Mouse (Mus musculus) right cerebral cortex, postnatal 4 days (tissue): ENCODE data around the gene Itpkb.
"Not testable (repeated sequence)": the region's sequence is repeated elsewhere in the genome, so short reads cannot be mapped to it uniquely, and the experiment has no call there.

Experiments
- DNase-seq: peaks from one replicate; pipeline ENCODE4 v3.0.0-alpha.2; 2022

Itpkb gene

DNA sequence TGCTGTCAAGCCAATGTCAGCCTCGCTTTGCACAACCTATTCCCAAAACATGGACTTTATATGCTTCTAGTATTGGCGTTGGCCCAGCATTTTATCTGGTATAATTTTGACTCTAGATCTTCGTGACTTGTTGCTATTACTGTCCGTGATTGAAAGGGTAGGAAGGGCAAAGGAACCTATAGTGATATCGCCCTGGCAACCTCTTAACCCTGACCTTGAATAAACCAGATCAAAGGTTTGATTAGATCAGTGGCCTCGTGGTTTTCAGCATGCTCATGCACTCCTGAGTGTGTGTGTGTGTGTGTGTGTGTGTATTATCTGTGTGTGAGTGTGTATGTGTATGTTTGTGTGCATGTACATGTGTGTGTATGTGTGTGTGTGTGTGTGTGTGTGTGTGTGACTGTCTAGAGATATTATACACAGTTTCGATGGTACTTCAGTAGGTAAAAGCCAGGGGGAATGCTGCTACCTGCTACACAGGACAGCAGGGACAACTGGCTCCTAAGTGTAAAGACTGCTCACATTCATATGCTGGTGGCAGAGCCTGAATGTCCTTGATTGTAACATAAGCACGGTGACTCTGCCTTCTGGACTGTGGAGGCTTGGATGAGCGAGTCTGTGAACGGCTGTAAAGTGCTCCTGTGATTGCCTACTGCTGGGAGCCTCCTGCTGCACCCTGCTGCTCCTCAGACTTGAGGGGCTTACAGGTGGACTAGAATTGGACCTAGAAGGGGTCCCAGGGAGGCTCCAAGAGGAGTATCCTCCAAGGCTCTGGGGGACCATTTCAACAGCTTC, 40.8 kb downstream of the Itpkb start:
- DNase-seq: no peak

DNA sequence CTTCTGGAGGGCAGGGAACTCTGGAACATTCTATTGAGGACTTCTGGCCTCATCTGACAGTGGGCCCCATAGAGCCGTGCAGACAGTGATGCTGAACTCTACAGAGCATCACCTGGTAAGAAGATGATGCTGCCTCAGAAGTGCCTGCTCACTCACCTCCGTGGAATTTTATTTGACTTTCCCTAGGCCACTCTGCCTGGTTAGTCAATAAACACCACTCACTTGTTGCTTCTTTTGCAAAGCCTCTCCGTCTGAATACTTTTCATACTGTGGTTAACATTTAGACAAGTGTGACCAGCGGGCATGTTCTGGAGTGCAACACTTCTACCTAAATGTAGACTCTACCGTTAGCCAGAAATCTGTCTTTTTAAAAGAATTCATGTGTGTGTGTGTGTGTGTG, 42.0 kb downstream of the Itpkb start:
- DNase-seq: not testable (repeated sequence)

DNA sequence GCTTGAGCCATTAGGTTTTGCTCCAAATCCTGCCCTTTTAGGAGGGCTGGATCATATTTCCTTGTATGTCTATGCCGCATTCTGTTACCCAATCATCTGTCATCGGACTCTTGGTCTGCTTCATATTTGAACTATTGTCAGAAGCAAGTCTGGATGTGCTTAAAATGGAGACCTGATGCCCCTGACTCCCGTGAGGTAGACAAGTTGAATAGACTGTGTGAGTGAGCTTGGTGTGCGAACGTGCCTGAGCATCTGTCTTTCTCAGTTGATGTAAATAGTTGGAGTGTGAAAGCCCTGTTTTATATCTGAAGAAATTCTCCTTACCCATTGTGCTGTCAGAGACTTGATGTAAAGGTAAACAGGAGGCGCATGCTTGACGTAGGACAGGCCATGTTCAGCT, 46.3 kb downstream of the Itpkb start:
- no peak for DNase-seq

DNA sequence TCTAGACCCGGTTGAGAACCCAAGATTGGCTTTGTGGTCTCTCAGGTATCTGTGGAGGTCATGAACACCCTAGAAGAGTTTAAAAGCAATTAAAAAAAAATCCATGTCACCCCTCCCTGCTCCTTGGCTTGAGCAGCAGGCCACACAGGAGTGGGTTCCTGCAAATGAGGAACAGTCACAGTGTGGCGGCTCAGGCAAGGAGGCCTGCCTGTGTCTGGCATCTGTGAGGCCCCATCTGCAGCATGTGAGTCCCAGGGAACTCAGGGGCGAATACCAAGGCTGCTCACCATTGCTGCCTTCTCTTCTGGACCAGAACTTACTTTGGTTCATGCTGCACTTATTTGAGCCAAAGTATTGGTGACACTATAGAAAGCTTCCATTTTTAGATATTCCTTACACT, 49.3 kb downstream of the Itpkb start:
- DNase-seq: no peak

DNA sequence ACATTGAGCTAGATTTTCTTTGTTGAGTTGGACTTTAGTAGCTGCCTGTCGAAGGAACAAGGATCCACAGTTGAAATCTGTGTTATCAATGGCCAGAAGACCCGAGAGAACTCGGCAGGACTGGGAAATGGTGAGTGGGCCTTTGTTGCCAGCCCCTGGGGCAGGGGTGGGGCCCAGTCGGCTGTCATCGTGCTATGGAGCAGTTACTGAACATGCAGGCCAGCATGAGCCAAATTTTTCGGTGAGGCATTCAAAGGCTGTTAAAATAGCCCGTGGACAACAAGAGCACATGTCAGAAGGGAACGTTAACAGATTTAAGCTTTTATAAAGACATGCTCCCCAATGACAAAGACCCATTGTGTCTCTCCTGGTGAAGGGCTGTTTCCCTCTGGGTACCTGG, 52.1 kb downstream of the Itpkb start:
- DNase-seq: no peak

DNA sequence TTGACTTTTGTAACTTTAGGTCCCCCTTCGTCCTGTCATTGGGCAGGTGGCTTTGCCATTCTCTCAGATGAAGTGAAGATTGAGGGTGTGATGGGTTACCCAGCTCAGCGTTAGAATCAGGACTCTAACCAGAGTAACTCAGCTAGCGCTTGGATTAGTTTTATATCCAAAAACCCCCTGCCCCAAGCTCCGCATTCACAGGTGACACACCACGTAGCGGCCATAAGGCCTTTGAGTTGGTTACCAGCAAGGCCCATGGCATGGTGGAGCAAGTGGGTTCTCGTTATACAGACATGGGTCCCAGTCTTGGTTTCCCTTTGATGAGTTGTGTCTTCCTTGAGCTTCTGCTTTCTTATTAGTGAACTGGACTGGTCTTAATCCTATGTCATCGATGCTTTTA, 53.6 kb downstream of the Itpkb start:
- DNase-seq: no peak

DNA sequence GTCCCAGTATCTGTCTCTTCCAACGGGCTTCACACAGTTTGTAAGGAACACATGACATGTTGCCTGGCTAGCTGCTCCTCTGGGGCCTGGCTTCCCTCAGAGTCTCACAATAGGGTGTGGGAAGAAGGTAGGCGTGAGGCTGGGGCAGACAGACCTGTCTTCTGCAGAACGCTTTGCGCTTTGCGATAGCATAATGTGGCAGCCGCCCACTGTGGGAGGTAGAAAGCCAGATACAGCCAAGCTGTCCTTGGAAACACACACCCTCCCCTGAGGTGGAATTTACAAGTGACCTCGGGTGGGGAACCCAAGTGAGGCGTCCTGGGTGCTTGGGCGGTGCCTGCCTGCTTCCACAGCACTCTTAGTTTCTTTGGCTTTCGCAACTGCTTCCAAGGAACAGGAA, 54.2 kb downstream of the Itpkb start:
- no peak for DNase-seq

DNA sequence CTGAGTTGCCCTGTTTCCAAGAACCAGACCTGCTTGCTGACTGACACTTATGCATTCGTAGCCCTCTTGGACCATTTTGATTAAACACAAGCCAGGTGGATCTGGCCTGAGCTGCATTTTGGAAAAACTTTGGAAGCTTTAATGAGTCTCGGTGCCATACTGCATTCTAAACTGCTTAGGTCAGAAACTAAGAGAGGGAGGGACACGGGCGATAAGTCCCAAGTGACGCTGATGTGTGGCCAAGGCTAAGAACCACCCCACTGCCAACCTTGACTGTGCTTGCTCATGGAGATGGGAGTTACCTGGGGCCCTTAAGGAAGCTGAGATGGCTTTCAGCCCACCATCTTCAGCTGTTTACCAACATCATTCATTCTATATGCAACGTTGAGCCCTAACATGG, 55.0 kb downstream of the Itpkb start:
- DNase-seq: no peak

DNA sequence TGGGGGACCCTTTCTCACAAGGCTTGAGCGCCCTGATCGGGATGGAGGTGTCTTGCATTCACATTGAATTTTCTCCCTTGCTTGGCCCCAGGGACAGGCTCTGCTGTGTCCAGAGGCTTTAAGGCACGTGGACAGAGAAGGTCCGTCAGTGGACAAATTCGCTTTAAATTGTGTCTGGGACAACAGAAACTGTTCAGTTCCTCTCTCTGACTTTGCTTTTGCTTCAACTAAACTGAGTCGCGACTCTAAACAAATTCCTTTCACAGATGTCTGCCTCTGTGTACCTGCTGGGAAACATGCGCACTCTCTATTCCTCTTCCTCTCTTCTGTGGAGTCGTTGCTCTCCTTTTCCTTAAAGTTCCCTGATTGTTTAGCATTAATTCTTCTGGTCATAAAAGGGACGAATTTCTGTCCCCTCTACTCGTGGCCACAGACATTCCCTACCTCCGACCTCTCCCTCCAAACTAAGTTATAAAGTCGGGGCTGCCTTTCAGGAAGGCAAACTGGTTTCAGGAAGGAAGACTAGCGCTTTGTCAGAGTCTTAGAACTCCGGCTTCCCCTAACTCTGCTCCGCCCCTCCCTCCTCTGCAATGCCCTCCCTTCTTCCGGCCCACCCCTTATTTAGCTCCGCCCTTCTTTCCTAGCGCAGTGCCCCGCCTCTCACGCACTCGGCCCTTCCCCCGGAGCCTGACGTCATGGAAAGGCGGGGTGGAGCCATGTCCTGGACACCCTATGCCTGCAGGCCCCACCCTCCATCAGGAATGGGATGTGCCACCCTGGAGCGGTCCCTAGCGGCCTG, 56.9 kb downstream of the Itpkb start:
- DNase-seq: peak; percentile 93

DNA sequence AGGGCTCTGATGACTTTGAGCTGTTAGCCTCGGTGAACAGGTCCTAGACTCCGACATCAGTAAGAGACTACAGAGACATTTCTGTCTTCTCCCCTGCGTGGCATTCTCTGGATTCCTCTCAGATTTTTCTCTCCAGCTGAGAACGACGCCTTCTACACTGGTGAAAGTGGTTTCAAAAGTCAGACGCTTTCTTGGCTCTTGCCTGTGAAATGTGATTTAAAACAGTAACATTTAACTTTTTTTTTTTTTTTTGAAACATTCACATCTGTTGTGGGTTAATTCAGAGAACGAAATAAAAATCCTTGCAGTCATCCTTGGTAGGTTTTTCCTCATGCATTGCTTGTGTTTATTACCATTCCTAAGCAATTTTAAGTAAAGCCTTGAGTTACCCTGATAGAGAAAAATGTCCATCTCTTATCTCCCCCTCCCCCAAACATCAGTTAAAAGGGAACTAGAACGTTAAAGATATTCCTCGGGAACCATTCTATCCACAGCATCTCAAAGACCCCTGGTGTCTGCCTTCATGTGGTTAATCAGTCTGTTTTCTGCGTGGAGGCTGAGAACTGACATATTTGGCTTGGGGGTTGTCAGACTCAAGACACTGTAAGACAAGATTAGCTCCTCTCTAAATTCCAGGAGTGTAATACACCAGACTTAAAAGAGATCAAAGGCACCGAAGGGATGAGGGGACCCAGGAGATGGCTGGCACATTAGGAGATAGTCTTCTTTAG, 57.6 kb downstream of the Itpkb start:
- no peak for DNase-seq

DNA sequence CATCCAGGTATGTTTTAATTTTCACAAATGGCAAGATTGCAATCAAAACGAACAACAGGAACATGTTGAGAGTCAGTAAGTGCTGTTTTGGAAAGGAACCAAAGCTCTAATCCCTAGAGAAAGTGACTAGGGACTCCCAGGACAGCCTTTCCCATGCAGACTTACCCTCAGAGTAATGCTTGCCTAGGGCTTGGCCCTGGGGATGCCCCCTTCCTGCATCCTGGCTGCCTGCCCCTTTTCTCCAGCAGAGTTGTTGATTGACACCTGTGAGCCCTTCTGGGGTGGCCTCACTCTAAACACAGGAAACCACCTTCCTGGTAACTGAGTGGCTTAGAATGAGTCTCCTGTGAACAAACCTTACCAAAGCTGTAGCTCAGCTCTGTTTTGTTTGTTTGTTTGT, 58.2 kb downstream of the Itpkb start:
- no peak for DNase-seq

DNA sequence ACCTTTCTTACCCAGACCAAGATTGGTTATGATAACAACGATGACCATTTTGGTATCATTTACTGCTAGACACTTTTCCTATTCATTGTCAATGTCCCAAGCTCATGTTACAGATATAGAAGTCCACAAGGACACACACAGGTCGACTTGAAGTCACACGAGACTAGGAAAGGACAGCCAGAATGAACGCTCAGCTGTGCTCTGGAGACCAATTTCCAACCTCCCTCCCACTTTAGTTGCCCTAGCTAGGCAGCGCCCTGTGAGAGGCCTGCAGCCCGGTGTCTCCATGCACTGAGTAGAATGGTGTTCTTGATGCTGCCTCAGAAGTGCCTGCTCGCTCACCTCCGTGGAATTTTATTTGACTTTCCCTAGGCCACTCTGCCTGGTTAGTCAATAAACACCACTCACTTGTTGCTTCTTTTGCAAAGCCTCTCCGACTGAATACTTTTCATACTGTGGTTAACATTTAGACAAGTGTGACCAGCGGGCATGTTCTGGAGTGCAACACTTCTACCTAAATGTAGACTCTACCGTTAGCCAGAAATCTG, 59.0 kb downstream of the Itpkb start:
- DNase-seq: not testable (repeated sequence)

DNA sequence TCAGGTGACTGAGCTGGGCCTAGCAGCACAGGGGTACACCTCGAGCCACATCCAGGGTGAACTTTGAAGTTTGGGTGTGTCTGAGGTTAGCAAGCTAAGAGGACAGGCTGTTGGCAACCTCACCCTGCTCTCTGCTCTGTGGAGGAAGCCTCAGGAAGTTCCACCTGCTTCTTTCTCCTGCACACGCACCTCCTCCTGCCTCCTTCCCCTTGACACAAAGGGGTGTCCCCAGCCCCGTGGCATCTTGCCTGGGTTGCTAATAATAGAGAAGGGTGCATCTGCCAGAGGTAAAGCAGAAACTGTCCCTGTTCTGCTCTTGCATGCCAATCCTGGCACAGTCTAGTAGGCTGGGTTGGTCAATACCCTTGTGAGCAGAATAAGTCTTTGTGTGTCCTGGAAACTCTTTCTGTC, 60.0 kb downstream of the Itpkb start:
- no peak for DNase-seq

DNA sequence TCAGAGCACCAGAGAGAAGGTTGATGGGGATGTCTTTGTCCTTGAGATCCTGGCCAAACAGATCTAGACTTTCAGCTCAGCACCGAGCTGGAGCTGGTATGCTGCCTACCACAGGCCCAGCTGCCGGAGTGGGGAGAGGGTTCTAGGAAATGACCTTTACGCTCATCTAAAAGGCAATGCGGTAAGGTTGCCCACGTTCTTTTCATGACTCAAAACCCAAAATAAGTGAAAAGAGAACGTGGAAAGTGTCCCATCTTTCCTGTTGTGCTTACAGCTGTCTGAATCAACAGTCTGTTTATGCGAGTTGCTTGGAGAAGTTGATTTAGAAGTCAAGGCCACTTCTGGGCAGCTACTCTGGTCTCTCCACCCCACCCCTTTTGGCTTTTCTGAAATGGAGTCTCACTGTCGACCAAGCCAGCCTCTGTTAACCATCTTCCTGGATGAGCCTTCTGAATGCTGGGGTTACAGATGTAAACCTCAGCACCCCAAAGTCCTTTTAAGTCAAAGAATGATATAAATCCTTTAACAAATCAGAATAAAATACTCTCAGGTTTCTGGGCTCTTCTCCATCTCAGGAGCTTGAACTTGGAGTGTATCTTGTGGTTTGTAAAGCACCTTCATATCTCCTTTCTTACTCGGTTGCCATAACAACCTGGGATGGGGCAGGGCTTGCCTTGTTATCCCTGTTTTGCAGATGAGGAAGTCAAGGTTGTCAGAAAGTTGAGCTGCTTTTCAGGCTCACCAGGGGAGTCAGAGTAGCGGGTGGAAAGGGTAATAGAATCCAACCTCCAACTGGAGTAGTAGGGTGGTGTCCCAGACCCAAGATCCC, 60.7 kb downstream of the Itpkb start:
- no peak for DNase-seq

DNA sequence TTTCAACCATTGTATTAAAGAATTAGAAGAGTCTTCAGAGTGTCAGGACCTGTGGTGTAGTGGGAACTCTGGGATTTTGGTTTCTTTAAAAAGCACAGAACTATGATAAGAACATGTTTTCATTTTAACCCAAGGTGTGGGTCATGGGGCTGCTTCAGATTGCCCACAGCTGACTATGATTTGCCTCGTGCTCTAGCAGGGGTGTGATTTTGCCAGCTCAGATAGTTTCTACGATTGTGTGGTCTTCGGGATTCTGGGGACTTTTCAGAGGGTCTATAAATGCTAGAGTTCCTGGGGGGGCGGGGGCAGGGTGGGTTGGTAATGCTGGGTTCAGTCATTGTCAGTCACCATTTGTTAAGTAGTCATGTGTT, 61.3 kb downstream of the Itpkb start:
- DNase-seq: no peak

DNA sequence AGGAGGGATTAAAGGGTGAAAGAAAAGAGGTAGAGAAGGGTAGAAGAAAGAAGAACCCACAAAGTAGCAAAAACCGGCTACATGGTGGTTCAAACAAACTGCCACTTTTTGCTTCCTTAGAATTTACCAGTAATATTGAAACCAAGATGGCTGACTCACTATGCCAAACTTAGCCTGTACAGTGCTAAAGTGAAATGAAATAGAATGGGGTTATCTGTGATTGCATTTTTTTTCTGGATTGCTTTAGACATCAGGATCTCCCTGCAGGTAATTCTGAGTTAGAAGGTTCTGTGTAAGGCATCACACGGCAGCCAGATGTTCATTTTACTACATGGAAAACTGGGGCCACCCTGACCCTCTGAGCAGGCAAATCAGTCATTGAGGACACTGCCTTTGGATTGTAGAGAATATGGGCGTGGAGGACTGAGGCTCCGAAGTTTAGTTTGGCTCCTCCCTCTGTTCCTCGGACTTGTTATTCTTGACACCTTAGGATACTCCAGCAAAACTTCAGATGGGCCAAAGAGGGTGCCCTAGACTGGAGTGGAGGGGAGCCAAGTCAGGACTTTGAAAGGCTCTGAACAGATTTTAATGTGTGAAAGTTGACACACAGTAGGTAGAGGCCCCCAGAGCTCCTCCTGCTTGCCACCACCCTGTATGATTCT, 62.0 kb downstream of the Itpkb start:
- DNase-seq: no peak

DNA sequence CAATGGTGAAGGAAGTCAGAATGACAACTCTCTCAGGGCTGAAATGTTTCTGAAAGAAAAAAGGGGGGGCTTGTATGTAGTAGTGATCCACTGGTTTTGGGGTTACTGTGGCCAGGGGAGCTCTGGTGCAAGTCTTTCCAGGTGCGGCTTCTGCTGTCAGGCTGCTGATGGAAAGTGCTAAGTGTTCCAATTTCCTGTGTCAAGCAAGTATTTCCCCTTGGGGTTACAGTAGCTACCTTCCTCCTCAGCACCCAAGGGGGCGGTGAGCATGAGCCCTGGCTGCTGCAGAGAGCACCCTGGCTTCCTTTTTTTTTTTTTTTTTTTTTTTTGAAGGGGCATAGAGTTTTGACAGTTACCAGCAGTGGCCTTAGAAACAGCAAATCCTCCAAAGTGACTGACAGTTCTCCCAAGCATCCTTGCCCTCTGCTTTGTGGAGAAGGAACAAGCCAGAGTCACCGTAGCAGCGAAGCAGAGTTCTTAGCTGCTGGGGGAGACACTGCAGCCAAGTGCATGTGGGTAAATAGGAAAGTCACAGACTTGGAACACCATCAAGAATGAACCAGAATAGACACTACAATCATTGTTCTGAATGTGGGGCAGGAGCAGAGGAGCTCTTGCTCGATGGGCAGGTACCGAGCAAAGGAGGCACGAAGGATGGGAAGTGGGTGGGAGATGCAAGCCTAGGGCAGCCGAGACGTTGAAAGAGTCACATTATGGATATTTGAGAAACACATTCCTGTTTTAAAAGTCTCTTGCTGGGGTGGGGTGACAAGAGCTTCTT, 62.9 kb downstream of the Itpkb start:
- DNase-seq: no peak

DNA sequence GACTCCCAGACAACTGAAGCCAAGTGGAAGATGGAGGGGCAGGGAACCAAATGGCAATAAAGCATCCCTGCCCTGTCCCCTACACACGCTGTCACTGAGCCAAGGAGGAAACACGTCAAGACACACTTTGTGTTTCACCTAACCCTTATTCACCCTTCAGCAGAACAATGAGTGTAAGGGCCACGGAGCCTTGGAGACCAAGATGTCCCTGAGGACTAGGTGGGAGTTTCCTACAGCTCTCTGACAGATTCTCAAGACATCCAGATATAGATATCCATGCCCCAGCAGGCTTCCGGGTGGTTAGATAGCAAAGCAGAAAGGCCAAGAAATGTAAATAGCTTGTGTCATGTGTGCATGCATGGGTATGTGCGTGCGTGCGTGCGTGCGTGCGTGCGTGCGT, 63.6 kb downstream of the Itpkb start:
- DNase-seq: no peak

DNA sequence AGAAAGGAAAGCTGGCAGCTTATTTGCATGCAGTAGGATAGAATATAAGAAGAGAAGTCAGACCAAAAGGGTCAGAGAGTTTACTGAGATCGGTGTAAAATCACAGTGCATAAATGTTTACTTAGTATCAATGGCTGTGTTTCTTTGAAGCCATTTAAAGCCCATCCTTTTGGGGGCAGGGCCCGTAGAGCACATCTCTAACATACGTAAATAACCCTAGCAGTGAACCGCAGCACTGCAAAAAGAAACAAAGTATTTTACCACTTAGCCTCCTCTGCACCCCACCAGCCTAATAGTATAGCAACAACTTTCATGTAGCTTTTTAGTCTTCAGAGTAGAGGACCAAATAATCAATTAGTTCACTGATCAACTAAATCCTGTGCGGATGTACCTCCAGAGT, 67.4 kb downstream of the Itpkb start:
- DNase-seq: no peak

DNA sequence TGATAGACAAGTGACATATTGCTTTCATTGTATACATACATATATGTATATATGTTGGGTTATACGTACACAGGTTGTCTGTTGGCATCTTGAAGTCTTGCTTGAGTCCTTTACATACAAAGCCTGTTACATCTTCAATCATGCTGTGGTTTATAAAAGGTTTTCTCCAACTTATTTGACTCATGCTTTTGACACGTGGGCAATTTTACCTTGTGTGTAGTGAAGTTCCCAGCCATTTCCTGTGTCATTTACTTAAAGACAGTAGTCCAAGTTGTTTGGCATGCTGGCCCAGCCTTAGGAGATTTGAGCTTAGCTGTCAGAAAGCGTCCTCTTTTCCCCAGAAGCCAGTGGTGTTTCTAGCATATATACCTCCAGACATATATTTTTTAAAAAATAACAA, 68.2 kb downstream of the Itpkb start:
- no peak for DNase-seq
